Mouse (Mus musculus): ENCODE data around the gene Zdhhc22. TPM values are rescaled to one million over a fixed set of nuclear protein-coding genes. Genes with fewer than 3 reads are reported as not detected.

The Zdhhc22 gene
- total and polyA plus RNA-seq, 3 experiments, result not detected

DNA sequence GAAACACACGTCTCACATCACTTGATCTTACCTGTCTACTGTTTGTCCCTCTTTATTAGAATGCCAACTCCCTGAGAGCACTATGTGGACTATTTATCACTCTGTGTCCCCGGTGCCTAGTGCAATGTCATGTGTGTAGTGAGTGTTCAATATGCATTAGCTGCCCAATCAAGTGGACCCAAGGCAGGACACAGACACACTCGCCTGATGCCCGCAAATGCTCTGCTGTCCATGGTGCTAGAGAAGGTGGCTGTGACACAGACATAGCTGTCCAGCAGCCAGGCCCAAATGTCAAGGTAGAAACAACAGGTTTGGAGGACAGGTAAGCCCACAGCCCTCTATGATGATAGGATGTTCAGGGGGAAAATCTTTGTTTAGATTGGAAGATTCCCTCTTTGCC lies 3.9 kb upstream of the Zdhhc22 start:
- in situ Hi-C loops (cut with MboI; ENCODE audit: low pct_ligation_motif_present, low pct_unique_long_range_greater_than_20kb, low sequenced_read_pairs), result no loop called here
- H3K27me3 ChIP-seq (replicated peaks), result peaks cover 81% of the 10 kb centered on the region
- H3K79me2 ChIP-seq (replicated peaks; ENCODE audit: control insufficient read depth, extremely low read depth, insufficient read depth, poor library complexity, severe bottlenecking), result no peaks in the 10 kb centered on the region
- no peaks in the 10 kb centered on the region for H3K4me1 ChIP-seq (ENCODE audit: control insufficient read depth in 1 of 2, insufficient read depth in 2 of 2)
- no peak overlapping the region for H3K27ac ChIP-seq (ENCODE audit: insufficient read depth, low read depth)
- no peak overlapping the region for H3K4me2 ChIP-seq (ENCODE audit: insufficient read depth, low read depth, poor library complexity, severe bottlenecking)
- peaks cover 4% of the 10 kb centered on the region for H3K9me3 ChIP-seq (replicated peaks; ENCODE audit: low read length)
- no peak overlapping the region for H3K9ac ChIP-seq (ENCODE audit: insufficient read depth, low read depth)
- no peak overlapping the region for H3K4me3 ChIP-seq (replicated peaks in 1 of 3; ENCODE audit: low read depth in 2 of 3, low read length in 2 of 3, poor library complexity in 1 of 3)
- no peak for DNase-seq (ENCODE audit: extremely low read depth)
- no peak for TF ChIP-seq NELFE (IDR thresholded peaks at IDR 0.05; ENCODE audit: low read depth, low read length)
- no peak for TF ChIP-seq MAZ (IDR thresholded peaks at IDR 0.05; ENCODE audit: low read depth, low read length)
- TF ChIP-seq RAD21 (IDR thresholded peaks at IDR 0.05; ENCODE audit: low read depth, low read length), result no peak
- TF ChIP-seq ZC3H11A (IDR thresholded peaks at IDR 0.05; ENCODE audit: low read depth, low read length), result no peak
- TF ChIP-seq EP300 (IDR thresholded peaks at IDR 0.05; ENCODE audit: low read length), result no peak
- TF ChIP-seq USF2 (conservative IDR thresholded peaks at IDR 0.05; ENCODE audit: low read depth, low read length), result no peak
- TF ChIP-seq JUN (IDR thresholded peaks at IDR 0.05; ENCODE audit: insufficient read depth, low read depth, low read length), result no peak
- TF ChIP-seq SMC3 (IDR thresholded peaks at IDR 0.05; ENCODE audit: low read depth, low read length), result no peak
- no peaks in the 10 kb centered on the region for H3K36me3 ChIP-seq (replicated peaks in 1 of 2; ENCODE audit: control insufficient read depth in 1 of 2, insufficient read depth in 1 of 2, low read length in 1 of 2)
- dilution Hi-C loops (cut with MboI; ENCODE audit: extremely low pct_ligation_motif_present, extremely low pct_unique_long_range_greater_than_20kb, low sequenced_read_pairs), result no loop called here

DNA sequence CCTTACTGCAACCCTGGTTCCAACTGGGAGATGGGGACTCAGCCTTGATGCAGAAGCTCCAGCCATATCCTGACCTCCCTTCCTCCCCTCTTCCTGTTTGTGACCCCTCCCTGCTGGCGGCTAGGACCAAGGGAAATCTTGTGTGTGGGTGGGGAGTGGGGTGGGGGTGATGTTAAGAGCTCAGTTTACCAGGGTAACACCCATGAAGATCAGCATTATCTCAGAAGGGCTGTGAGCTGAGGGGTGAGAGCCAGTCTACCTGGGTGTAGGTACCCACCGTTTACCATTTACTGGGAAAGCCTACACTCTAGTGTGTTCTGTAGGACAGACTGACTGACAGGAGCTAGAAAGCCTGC lies 503 bp upstream of the Zdhhc22 start:
- H3K4me3 ChIP-seq (replicated peaks in 1 of 3; ENCODE audit: low read depth in 2 of 3, low read length in 2 of 3, poor library complexity in 1 of 3), result no peak overlapping the region
- peaks cover 90% of the 10 kb centered on the region for H3K27me3 ChIP-seq (replicated peaks)
- TF ChIP-seq ZNF384 (IDR thresholded peaks at IDR 0.05; ENCODE audit: low read depth, low read length) (no peak), CTCF (conservative IDR thresholded peaks at IDR 0.05 in 1 of 2, IDR thresholded peaks at IDR 0.05 in 1 of 2; ENCODE audit: low read depth in 2 of 2, low read length in 2 of 2) (no peak), SMC3 (IDR thresholded peaks at IDR 0.05; ENCODE audit: low read depth, low read length) (no peak), HCFC1 (IDR thresholded peaks at IDR 0.05; ENCODE audit: low read depth, low read length) (no peak), JUN (IDR thresholded peaks at IDR 0.05; ENCODE audit: insufficient read depth, low read depth, low read length) (no peak), CHD1 (IDR thresholded peaks at IDR 0.05; ENCODE audit: low read depth, low read length) (no peak), MYC (IDR thresholded peaks at IDR 0.05; ENCODE audit: low read depth, low read length) (no peak), JUND (conservative IDR thresholded peaks at IDR 0.05; ENCODE audit: low read depth, low read length) (no peak), MXI1 (IDR thresholded peaks at IDR 0.05; ENCODE audit: low read depth, low read length) (no peak)
- peaks cover 2% of the 10 kb centered on the region for H3K9me3 ChIP-seq (replicated peaks; ENCODE audit: low read length)
- DNase-seq (ENCODE audit: extremely low read depth), result no peak
- H3K4me2 ChIP-seq (ENCODE audit: insufficient read depth, low read depth, poor library complexity, severe bottlenecking), result no peak overlapping the region
- peaks cover 0 to 2% of the 10 kb centered on the region in 2 experiments; a peak in 1 of 4 replicates for H3K4me1 ChIP-seq (ENCODE audit: control insufficient read depth in 1 of 2, insufficient read depth in 2 of 2)
- no peaks in the 10 kb centered on the region for H3K36me3 ChIP-seq (replicated peaks in 1 of 2; ENCODE audit: control insufficient read depth in 1 of 2, insufficient read depth in 1 of 2, low read length in 1 of 2)
- dilution Hi-C loops (cut with MboI; ENCODE audit: extremely low pct_ligation_motif_present, extremely low pct_unique_long_range_greater_than_20kb, low sequenced_read_pairs) (no loop called here), in situ Hi-C loops (cut with MboI; ENCODE audit: low pct_ligation_motif_present, low pct_unique_long_range_greater_than_20kb, low sequenced_read_pairs) (no loop called here)
- no peaks in the 10 kb centered on the region for H3K79me2 ChIP-seq (replicated peaks; ENCODE audit: control insufficient read depth, extremely low read depth, insufficient read depth, poor library complexity, severe bottlenecking)
- no peak overlapping the region for H3K9ac ChIP-seq (ENCODE audit: insufficient read depth, low read depth)
- H3K27ac ChIP-seq (ENCODE audit: insufficient read depth, low read depth), result no peak overlapping the region

DNA sequence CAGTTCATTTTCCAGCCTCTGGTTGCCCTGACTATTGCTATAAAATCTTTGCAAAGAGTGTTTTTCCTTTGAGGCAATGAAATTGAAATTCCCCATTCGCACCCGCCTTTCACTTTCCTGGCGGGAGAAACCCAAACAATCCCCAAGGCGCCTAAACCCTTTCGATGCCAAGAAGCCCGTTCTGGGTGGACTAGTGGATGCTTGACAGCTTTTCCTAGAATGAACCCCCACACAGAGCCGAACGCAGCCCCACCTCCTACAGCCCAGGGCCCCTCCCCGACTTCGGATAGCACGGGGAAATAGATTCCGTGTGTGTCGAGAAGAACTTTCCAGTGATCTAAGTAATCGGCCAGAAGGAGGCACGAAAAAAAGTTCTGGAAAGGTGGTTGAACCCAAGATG lies 852 bp downstream of the Zdhhc22 start:
- peaks cover 6 to 8% of the 10 kb centered on the region in 2 experiments for H3K4me1 ChIP-seq (ENCODE audit: control insufficient read depth in 1 of 2, insufficient read depth in 2 of 2)
- H3K36me3 ChIP-seq (replicated peaks in 1 of 2; ENCODE audit: control insufficient read depth in 1 of 2, insufficient read depth in 1 of 2, low read length in 1 of 2), result no peaks in the 10 kb centered on the region
- no peaks in the 10 kb centered on the region for H3K79me2 ChIP-seq (replicated peaks; ENCODE audit: control insufficient read depth, extremely low read depth, insufficient read depth, poor library complexity, severe bottlenecking)
- no peak overlapping the region for H3K4me2 ChIP-seq (ENCODE audit: insufficient read depth, low read depth, poor library complexity, severe bottlenecking)
- no peak for TF ChIP-seq NELFE (IDR thresholded peaks at IDR 0.05; ENCODE audit: low read depth, low read length)
- no peak for TF ChIP-seq MAZ (IDR thresholded peaks at IDR 0.05; ENCODE audit: low read depth, low read length)
- TF ChIP-seq PAX5 (IDR thresholded peaks at IDR 0.05; ENCODE audit: low read length), result no peak
- no peak for TF ChIP-seq MYC (IDR thresholded peaks at IDR 0.05; ENCODE audit: low read depth, low read length)
- no peak for TF ChIP-seq NRF1 (IDR thresholded peaks at IDR 0.05; ENCODE audit: low read depth, low read length)
- no peak for TF ChIP-seq ELF1 (IDR thresholded peaks at IDR 0.05; ENCODE audit: low read depth, low read length)
- no peak for TF ChIP-seq SMC3 (IDR thresholded peaks at IDR 0.05; ENCODE audit: low read depth, low read length)
- TF ChIP-seq TBP (conservative IDR thresholded peaks at IDR 0.05; ENCODE audit: low read depth, low read length), result no peak
- TF ChIP-seq MXI1 (IDR thresholded peaks at IDR 0.05; ENCODE audit: low read depth, low read length), result no peak
- no peak for TF ChIP-seq ZC3H11A (IDR thresholded peaks at IDR 0.05; ENCODE audit: low read depth, low read length)
- no peak for TF ChIP-seq E2F4 (IDR thresholded peaks at IDR 0.05; ENCODE audit: insufficient replicate concordance, low read depth, low read length)
- H3K4me3 ChIP-seq (replicated peaks in 1 of 3; ENCODE audit: low read depth in 2 of 3, low read length in 2 of 3, poor library complexity in 1 of 3), result no peak overlapping the region
- DNase-seq (ENCODE audit: extremely low read depth), result no peak
- H3K9ac ChIP-seq (ENCODE audit: insufficient read depth, low read depth), result no peak overlapping the region
- in situ Hi-C loops (cut with MboI; ENCODE audit: low pct_ligation_motif_present, low pct_unique_long_range_greater_than_20kb, low sequenced_read_pairs), result loop anchor here (5.0 kb wide), 1 partner anchor 53 kb away; no protein-coding TSS in a partner anchor
- no peaks in the 10 kb centered on the region for H3K9me3 ChIP-seq (replicated peaks; ENCODE audit: low read length)
- H3K27ac ChIP-seq (ENCODE audit: insufficient read depth, low read depth), result no peak overlapping the region
- dilution Hi-C loops (cut with MboI; ENCODE audit: extremely low pct_ligation_motif_present, extremely low pct_unique_long_range_greater_than_20kb, low sequenced_read_pairs), result no loop called here
- peaks cover 89% of the 10 kb centered on the region for H3K27me3 ChIP-seq (replicated peaks)
